Mouse (Mus musculus): ENCODE results near the gene Rpl3.

Rpl3 gene

DNA sequence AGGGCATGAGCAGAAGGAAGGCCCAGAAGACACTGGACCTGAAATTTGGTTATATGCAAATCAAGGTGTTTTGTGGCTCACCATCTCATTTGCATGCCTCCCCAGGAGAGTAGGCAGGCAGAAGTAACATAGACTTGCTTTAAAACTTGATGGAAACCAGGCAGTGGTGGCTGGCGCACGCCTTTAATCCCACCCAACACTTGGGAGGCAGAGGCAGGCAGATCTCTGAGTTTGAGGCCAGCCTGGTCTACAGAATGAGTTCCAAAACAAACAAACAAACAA, 53.6 kb downstream of the Rpl3 start:
- CTCF ChIA-PET: no interaction called here

DNA sequence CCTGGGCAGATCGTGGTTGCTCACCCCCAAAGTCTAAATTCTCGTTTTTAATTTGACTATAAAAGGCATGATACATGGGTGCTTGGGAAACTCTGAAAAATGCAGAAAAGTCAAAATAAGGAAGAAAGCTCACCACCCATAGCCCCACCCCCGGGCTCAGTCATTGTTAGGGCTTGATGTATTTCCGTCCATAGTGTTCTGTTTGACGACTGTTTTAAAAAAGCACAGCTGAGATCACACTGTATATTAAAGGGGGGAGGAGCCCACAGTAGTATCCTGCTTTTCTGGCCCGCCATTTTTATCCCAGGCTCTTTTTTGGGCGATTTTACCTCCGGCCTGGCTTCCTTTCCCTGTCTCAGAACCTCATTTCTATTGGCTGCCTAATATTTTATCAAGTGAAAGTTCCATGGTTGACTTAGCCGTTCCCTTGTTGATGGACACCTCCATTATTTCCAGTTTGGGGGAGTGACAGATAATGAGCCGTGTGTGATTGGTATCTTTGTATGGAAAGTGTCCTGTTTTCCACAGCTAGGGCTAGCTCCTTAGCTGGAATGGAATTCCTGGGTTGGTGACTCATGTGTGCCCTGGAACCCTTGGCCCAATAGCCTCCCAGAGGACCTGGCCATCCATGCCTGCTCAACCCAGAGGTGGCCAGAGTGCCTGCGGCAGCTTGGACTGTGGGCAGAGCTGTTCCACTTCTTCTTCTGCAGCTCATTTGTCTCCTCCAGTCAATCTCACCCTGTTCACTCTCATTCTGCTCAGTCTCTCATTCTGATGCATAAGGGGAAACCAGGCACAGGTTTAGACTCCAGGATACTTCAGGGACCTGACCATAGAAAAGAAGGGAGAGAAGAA, 54.2 kb downstream of the Rpl3 start:
- CTCF ChIA-PET: no interaction called here

DNA sequence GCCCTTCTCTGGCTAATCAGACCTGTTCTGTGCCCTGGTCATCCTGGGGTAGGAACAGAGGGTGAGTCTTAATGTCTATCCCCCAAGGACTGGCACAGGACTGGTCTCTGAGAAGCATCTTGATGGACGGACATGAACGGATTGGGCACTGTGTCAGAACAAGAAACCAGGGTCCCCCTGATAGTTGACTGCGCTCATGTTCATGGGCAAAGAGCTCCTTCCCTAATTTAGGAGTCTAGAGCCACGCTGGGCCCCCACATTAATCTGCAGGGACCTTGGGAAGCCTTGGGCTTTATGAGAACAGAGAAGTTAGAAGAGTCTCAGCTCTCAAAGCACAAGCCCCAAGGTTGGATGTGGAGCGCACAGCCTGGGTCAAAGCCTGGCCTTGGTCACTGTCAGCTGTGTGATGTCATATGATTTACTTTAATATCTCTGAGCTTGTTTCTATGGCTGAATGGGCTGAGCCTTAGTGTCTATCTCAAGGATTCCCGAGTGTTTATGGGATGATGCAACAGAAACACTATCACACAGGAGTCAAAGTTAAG, 56.3 kb downstream of the Rpl3 start:
- CTCF ChIA-PET: interaction anchor here (0.7 kb wide), 2 partner anchors 13 to 926 kb away, joined by 4 to 13 read pairs; no protein-coding TSS in a partner anchor

DNA sequence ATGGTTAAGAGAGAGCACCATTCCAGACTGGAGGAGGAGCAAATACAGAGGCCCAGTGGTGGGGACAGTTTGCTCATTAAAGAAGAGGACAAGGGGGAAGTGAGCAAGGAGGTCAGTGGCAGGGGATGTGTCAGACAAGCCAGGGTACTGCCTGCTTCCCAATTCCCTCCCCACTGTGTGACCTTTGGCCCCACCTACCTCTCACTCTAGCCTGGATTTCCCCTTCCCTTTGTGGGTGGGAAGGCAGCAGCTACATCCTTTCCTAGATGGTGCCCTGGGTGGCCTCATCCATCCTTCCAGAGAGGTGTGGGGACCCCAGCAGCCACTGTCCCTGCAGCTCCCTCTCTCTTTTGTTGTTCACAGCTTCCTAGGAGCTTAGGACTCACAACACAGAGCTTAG, 56.8 kb downstream of the Rpl3 start:
- CTCF ChIA-PET: interaction anchor here (0.7 kb wide), 1 partner anchor 925 kb away, joined by 4 read pairs; no protein-coding TSS in a partner anchor

DNA sequence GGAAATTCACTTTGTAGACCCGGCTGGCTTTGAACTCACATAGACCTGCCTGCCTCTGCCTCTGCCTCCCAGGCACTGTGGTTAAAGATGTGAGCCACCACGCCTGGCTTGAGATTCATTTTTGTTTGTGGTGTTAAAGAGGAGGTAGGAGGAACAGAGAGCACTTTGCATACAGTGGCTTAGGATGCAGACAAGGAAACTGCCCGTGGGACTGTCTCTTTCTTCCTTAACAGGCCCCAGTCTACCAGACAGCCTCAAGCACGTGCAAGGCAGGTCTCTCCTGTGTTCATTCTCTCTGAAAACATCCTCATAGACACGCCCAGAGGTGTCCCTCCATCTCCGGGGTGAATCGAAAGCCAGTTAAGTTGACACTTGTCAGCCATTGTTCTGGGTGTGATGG, 57.3 kb downstream of the Rpl3 start:
- CTCF ChIA-PET: no interaction called here

DNA sequence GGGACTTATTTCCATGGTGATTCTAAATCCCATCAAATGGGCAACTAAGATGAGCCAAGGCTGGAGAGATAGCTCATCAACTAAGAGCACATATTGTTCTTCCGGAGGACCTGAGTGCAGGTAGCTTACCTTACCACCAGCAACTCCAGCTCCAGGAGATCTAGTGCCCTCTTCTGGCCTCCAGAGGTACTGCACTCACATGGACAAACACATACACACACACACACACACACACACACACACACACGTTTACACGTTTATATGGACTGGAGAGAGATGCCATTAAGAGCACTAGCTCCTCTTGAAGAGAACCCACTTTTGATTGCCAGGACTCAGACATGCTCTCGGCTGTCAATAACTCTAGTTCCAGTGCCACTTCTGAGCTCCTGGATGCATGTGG, 60.5 kb downstream of the Rpl3 start:
- CTCF ChIA-PET: no interaction called here

DNA sequence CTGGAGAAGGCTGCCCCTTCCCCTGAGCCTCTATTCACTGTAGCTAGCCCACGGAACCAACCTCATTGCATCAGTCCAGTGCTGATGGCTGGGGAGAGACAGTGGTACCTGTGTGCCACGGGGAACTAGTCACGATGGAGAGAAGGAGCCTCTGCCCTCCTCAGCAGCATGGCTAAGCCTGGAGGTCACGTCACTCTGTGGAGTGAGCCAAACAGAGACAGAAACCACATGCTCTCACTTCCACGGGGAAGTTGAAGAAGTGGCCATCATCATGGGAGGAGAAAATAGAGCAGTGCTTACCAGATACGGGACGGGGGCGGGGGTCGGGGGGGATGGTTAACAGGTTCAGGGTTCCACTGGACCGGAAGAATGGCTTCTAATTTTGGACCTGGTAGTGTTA, 61.3 kb downstream of the Rpl3 start:
- CTCF ChIA-PET: no interaction called here

DNA sequence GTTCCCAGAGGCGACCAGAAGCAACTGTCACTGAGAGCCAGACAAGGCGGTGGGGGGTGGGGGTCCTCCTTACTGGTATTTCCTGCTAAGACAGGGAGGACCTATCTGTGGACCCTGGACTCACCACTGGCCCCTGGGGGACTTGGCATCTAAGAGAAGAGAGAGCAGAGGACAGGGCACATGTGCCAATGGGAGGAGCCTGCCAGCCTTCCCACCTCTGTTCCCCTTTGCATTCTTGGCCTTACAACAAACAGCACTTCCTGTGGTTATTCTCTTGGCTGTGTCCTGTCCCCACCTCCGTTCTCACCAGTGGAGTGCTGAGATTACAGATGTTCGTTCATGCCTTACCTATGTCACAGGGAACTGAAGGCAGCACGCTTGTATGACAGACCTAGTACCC, 62.8 kb downstream of the Rpl3 start:
- CTCF ChIA-PET: no interaction called here
